Mouse (Mus musculus) ovary, postnatal 10 days (tissue): ENCODE results near the gene Ulk4.
A peak's percentile ranks its signal among the peaks of the same experiment; 100 is the strongest.
"Not testable (repeated sequence)": the region's sequence is repeated elsewhere in the genome, so short reads cannot be mapped to it uniquely, and the experiment has no call there.

Experiments used
- DNase-seq: peaks from one replicate; pipeline ENCODE4 v3.0.0; 2022; ENCODE audit warnings: low spot score

Ulk4 gene

GRCm38 (mm10) chr9:120933886-120934758 lies 342.9 kb downstream of the Ulk4 start:
- DNase-seq, result no peak

- DNase-seq, result no peak
These were observed 343.5 kb downstream of the Ulk4 start for GRCm38 (mm10) chr9:120933587-120933885.

- DNase-seq, result peak; percentile 95
These were observed 344.0 kb downstream of the Ulk4 start for GRCm38 (mm10) chr9:120932797-120933586.

GRCm38 (mm10) chr9:120932371-120932770 lies 344.6 kb downstream of the Ulk4 start:
- no peak for DNase-seq

- DNase-seq, result no peak
These were observed 346.2 kb downstream of the Ulk4 start for GRCm38 (mm10) chr9:120930811-120931210.

- DNase-seq, result no peak
These were observed 347.0 kb downstream of the Ulk4 start for GRCm38 (mm10) chr9:120930021-120930420.

GRCm38 (mm10) chr9:120929081-120929480 lies 347.9 kb downstream of the Ulk4 start, which contains the start of gene Ctnnb1:
Gene Ctnnb1 (plus strand): TSS chr9:120929216.
- no peak for DNase-seq

GRCm38 (mm10) chr9:120926939-120927606 lies 349.9 kb downstream of the Ulk4 start:
- DNase-seq, result no peak

- DNase-seq, result no peak
These were observed 350.9 kb downstream of the Ulk4 start for GRCm38 (mm10) chr9:120926126-120926525.

- DNase-seq, result no peak
These were observed 357.9 kb downstream of the Ulk4 start for GRCm38 (mm10) chr9:120919130-120919529.

GRCm38 (mm10) chr9:120918642-120919041 lies 358.4 kb downstream of the Ulk4 start:
- DNase-seq, result no peak

- DNase-seq, result no peak
These were observed 358.8 kb downstream of the Ulk4 start for GRCm38 (mm10) chr9:120918211-120918610.

GRCm38 (mm10) chr9:120917619-120918018 lies 359.4 kb downstream of the Ulk4 start:
- not testable (repeated sequence) for DNase-seq

- DNase-seq, result no peak
These were observed 362.0 kb downstream of the Ulk4 start for GRCm38 (mm10) chr9:120914877-120915459.

- DNase-seq, result no peak
These were observed 362.6 kb downstream of the Ulk4 start for GRCm38 (mm10) chr9:120914429-120914828.

- no peak for DNase-seq
These were observed 363.8 kb downstream of the Ulk4 start for GRCm38 (mm10) chr9:120913152-120913551.

GRCm38 (mm10) chr9:120908461-120908860 lies 368.5 kb downstream of the Ulk4 start:
- DNase-seq, result no peak
